8 mouse cellular contexts compared by ENCODE assay signal in the genomic region with DNA sequence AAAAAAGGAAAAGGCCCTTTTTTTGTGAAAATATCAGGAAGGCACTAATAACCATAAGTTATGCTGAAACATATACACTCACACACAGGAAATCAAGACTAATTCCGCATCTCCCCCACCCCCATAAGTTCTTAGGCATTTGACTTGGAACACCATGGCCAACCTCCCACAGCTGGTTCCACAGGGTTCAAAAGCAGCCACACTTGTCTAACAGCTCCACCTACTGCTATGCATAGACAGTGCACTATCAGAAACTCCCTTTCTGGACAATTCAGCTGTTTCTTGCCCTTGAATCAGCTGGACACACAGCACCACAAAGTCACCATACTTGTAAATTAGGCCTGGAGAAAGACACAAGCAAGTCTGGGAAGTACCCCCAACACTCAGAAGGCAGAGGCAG. TPM values are rescaled to one million over a fixed set of nuclear protein-coding genes. Genes with fewer than 3 reads are reported as not detected.
DNase-seq lines count a peak whose midpoint lies in the region; ATAC-seq and TF ChIP-seq lines count a peak whose summit lies in the region.

No protein-coding gene starts in this region.

- no peak overlapping the region for H3K4me3 ChIP-seq in midbrain, postnatal 0 days (ENCODE audit: low read depth, low read length)
- H3K4me3 ChIP-seq in midbrain, embryonic 10.5 days, result no peak overlapping the region
- no peak overlapping the region for H3K4me3 ChIP-seq in stomach, postnatal 0 days (ENCODE audit: low read depth, low read length)

- no peaks in the 10 kb centered on the region for H3K4me1 ChIP-seq in midbrain, postnatal 0 days (ENCODE audit: insufficient read depth, low read length)
- no peaks in the 10 kb centered on the region for H3K4me1 ChIP-seq in midbrain, embryonic 10.5 days
- H3K4me1 ChIP-seq in stomach, postnatal 0 days (replicated peaks; ENCODE audit: control insufficient read depth, insufficient read depth), result no peaks in the 10 kb centered on the region

- H3K36me3 ChIP-seq in midbrain, postnatal 0 days (ENCODE audit: insufficient read depth, low read length), result peaks cover 70% of the 10 kb centered on the region
- H3K36me3 ChIP-seq in midbrain, embryonic 10.5 days, result peaks cover 90% of the 10 kb centered on the region
- peaks cover 25% of the 10 kb centered on the region for H3K36me3 ChIP-seq in stomach, postnatal 0 days (ENCODE audit: control insufficient read depth, insufficient read depth, low read length)

- WGBS in midbrain, postnatal 0 days, result 76% methylated on average over 1 of the region's 1 CpGs
- WGBS in midbrain, embryonic 10.5 days, result 94% methylated on average over 1 of the region's 1 CpGs
- WGBS in stomach, postnatal 0 days, result 52% methylated on average over 1 of the region's 1 CpGs

- H3K27me3 ChIP-seq in midbrain, postnatal 0 days (ENCODE audit: insufficient read depth, low read length), result no peaks in the 10 kb centered on the region
- H3K27me3 ChIP-seq in midbrain, embryonic 10.5 days (ENCODE audit: low read depth, poor library complexity, severe bottlenecking), result no peaks in the 10 kb centered on the region
- H3K27me3 ChIP-seq in stomach, postnatal 0 days (ENCODE audit: control insufficient read depth, insufficient read depth, low read length), result no peaks in the 10 kb centered on the region

- ATAC-seq in midbrain, postnatal 0 days (ENCODE audit: low FRiP score), result no peak
- ATAC-seq in granulocyte monocyte progenitor cell, adult 5-6 weeks (replicated peaks; ENCODE audit: poor library complexity, severe bottlenecking), result peak; percentile 59
- ATAC-seq in stomach, postnatal 0 days (ENCODE audit: low FRiP score, low TSS enrichment), result no peak

- TF ChIP-seq EP300 in stomach, postnatal 0 days (optimal IDR thresholded peaks at IDR 0.05), result no peak

- H3K9ac ChIP-seq in midbrain, postnatal 0 days (replicated peaks; ENCODE audit: low read length, poor library complexity, severe bottlenecking), result no peak overlapping the region
- H3K9ac ChIP-seq in stomach, postnatal 0 days (ENCODE audit: low read length), result no peak overlapping the region

- DNase-seq in embryo, embryonic 10 days (ENCODE audit: low spot score), result peak; percentile 37
- DNase-seq in embryo, embryonic 9.5 days (ENCODE audit: extremely low spot score), result no peak
- DNase-seq in midbrain, postnatal 0 days (ENCODE audit: low spot score), result peak; percentile 10
- DNase-seq in midbrain, embryonic 10.5 days (ENCODE audit: low spot score), result no peak
- DNase-seq in stomach, postnatal 0 days (ENCODE audit: low spot score), result peak; percentile 22
- no peak for DNase-seq in spleen, postnatal 36 days (ENCODE audit: low spot score in 2 of 2)
- DNase-seq in ovary, postnatal 10 days (ENCODE audit: low spot score), result no peak

- H3K9me3 ChIP-seq in midbrain, postnatal 0 days (ENCODE audit: low read length), result no peaks in the 10 kb centered on the region
- no peaks in the 10 kb centered on the region for H3K9me3 ChIP-seq in midbrain, embryonic 10.5 days (replicated peaks)
- H3K9me3 ChIP-seq in stomach, postnatal 0 days (ENCODE audit: control insufficient read depth, low read length), result no peaks in the 10 kb centered on the region

- H3K27ac ChIP-seq in midbrain, postnatal 0 days (ENCODE audit: low read depth, low read length), result no peak overlapping the region
- no peak overlapping the region for H3K27ac ChIP-seq in midbrain, embryonic 10.5 days (replicated peaks)
- no peak overlapping the region for H3K27ac ChIP-seq in stomach, postnatal 0 days (replicated peaks)

- H3K4me2 ChIP-seq in midbrain, postnatal 0 days (ENCODE audit: low read depth, low read length, poor library complexity, severe bottlenecking), result no peak overlapping the region
- no peak overlapping the region for H3K4me2 ChIP-seq in stomach, postnatal 0 days (replicated peaks; ENCODE audit: low read depth)

- TF ChIP-seq CTCF in midbrain, postnatal 0 days (IDR thresholded peaks at IDR 0.05), result peak; percentile 56
- TF ChIP-seq CTCF in stomach, postnatal 0 days (IDR thresholded peaks at IDR 0.05; ENCODE audit: low read depth), result peak; percentile 79

RNA-seq across cellular contexts. Expression of a gene that starts 33.6 kb away (rescaled TPM):
- total RNA-seq in midbrain, postnatal 0 days (2014; rRNA removed), result 35.6 and 36.5 TPM in 2 replicates
- polyA plus RNA-seq in midbrain, postnatal 0 days (2015; fragmentation: Nextera tagmentation; extraction: Ambion mirVana), result 7.8 and 9.1 TPM in 2 replicates
- polyA plus RNA-seq in midbrain, embryonic 10.5 days (2016; fragmentation: Nextera tagmentation; extraction: Ambion mirVana), result 3.0 and 3.4 TPM in 2 replicates
- 21.4 and 26.1 TPM in 2 replicates for total RNA-seq in granulocyte monocyte progenitor cell, adult 5-6 weeks (2014; fragmentation: Nextera tagmentation)
- 37.3 and 41.3 TPM in 2 replicates for total RNA-seq in granulocyte monocyte progenitor cell, adult 5-6 weeks (2017)
- 7.2 and 8.1 TPM in 2 replicates for polyA plus RNA-seq in stomach, postnatal 0 days (2015; fragmentation: Nextera tagmentation; extraction: Ambion mirVana)

Comparison
In these comparisons a context has a peak if more than half of its experiments do, and no peak if none do; other contexts are left out.
1. DNase-seq: peak in embryo, embryonic 10 days (single experiment), midbrain, postnatal 0 days (single experiment) and stomach, postnatal 0 days (single experiment); none in embryo, embryonic 9.5 days (single experiment), midbrain, embryonic 10.5 days (single experiment), spleen, postnatal 36 days (0 of 2) and ovary, postnatal 10 days (single experiment).